Mouse (Mus musculus) bone marrow macrophage, adult 2 months (primary cell): Measurements from ENCODE around the gene Bnip2.

Experiments used
- CTCF ChIP-seq: IDR thresholded peaks from 2 replicates; pipeline ENCODE4 v1.5.1; 2012; ENCODE audit warnings: low read depth, mild to moderate bottlenecking, low read length, moderate library complexity
- POLR2A ChIP-seq: IDR thresholded peaks from 2 replicates; pipeline ENCODE4 v1.6.1; 2012; ENCODE audit warnings: mild to moderate bottlenecking, low read depth, low read length, borderline replicate concordance

GRCm38 (mm10) chr9:70009754-70010304 lies 20.6 kb downstream of the Bnip2 start:
- TF ChIP-seq POLR2A = no peak
- no peak for TF ChIP-seq CTCF
